Mouse (Mus musculus) CH12.LX (cell line): Measurements from ENCODE around the gene Hebp1.

Experiments
- CTCF ChIP-seq, 2 experiments: IDR thresholded peaks in 1 of 2; conservative IDR thresholded peaks in 1 of 2; 2 replicates each; pipeline ENCODE4 v1.5.1; 2011 to 2012; ENCODE audit warnings: low read depth in 2 of 2, low read length in 2 of 2, improper control_type of control experiment in 1 of 2, inconsistent platforms in 1 of 2, mild to moderate bottlenecking in 1 of 2, moderate library complexity in 1 of 2
- ETS1 ChIP-seq: conservative IDR thresholded peaks from 2 replicates; pipeline ENCODE4 v1.6.1; 2012; ENCODE audit warnings: low read depth, mild to moderate bottlenecking, inconsistent platforms, low read length, improper control_type of control experiment, moderate library complexity
- HCFC1 ChIP-seq: IDR thresholded peaks from 2 replicates; pipeline ENCODE4 v1.6.1; 2012; ENCODE audit warnings: low read depth, mild to moderate bottlenecking, inconsistent platforms, low read length, improper control_type of control experiment
- KAT2A ChIP-seq: IDR thresholded peaks from 2 replicates; pipeline ENCODE4 v1.6.1; 2012; ENCODE audit warnings: low read length, improper control_type of control experiment, inconsistent platforms; ENCODE audit not compliant: insufficient replicate concordance
- MAFK ChIP-seq: IDR thresholded peaks from 2 replicates; pipeline ENCODE4 v1.6.1; 2011; ENCODE audit warnings: low read length, improper control_type of control experiment; ENCODE audit not compliant: insufficient replicate concordance
- MAZ ChIP-seq: IDR thresholded peaks from 2 replicates; pipeline ENCODE4 v1.6.1; 2012; ENCODE audit warnings: low read depth, mild to moderate bottlenecking, inconsistent platforms, low read length, improper control_type of control experiment, moderate library complexity
- MXI1 ChIP-seq: IDR thresholded peaks from 2 replicates; pipeline ENCODE4 v1.6.1; 2011; ENCODE audit warnings: mild to moderate bottlenecking, low read depth, low read length, improper control_type of control experiment
- TCF12 ChIP-seq: IDR thresholded peaks from 2 replicates; pipeline ENCODE4 v1.6.1; 2014; ENCODE audit warnings: low read depth, mild to moderate bottlenecking, inconsistent platforms, low read length, improper control_type of control experiment
- USF1 ChIP-seq: IDR thresholded peaks from 2 replicates; pipeline ENCODE4 v1.6.1; 2014; ENCODE audit warnings: low read depth, mild to moderate bottlenecking, inconsistent platforms, low read length, improper control_type of control experiment
- USF2 ChIP-seq: conservative IDR thresholded peaks from 2 replicates; pipeline ENCODE4 v1.6.1; 2011; ENCODE audit warnings: low read depth, low read length, improper control_type of control experiment

- TF ChIP-seq CTCF (conservative IDR thresholded peaks at IDR 0.05 in 1 of 2, IDR thresholded peaks at IDR 0.05 in 1 of 2; ENCODE audit: low read depth in 2 of 2, low read length in 2 of 2) (no peak), TCF12 (no peak), HCFC1 (no peak), MAFK (no peak), USF2 (no peak), MXI1 (no peak), KAT2A (no peak), MAZ (no peak), ETS1 (no peak), USF1 (no peak)
Observed at GRCm38 (mm10) chr6:135141451-135142147, 56.2 kb downstream of the Hebp1 start.
